Mouse (Mus musculus) liver, postnatal 0 days (tissue): ENCODE results near the gene Stam. TPM values are rescaled to one million over a fixed set of nuclear protein-coding genes. Genes with fewer than 3 reads are reported as not detected.

ENCODE experiments used
- ATAC-seq: fragments of 200-750 bp; cut with Nextera tagmentation; 2 replicates; pipeline ENCODE4 v1.8.0; 2017; ENCODE audit warnings: mild to moderate bottlenecking, moderate library complexity
- DNase-seq: peaks from one replicate; pipeline ENCODE4 v3.0.0-alpha.2; 2016
- H3K27ac ChIP-seq: fragments of 300-500 bp; sonication (generic); 2 replicates; pipeline ENCODE4 v1.5.1; 2014; ENCODE audit warnings: antibody characterized with exemption, moderate library complexity, mild to moderate bottlenecking, low read depth
- H3K27me3 ChIP-seq: fragments of 300-500 bp; sonication (generic); 2 replicates; pipeline ENCODE4 v1.6.1; 2014; ENCODE audit warnings: low read length, control low read depth, mixed read lengths; ENCODE audit not compliant: insufficient read depth
- H3K36me3 ChIP-seq: fragments of 300-500 bp; sonication (generic); replicated peaks from 2 replicates; pipeline ENCODE4 v1.6.1; 2014; ENCODE audit warnings: mild to moderate bottlenecking, control low read depth, low read length, moderate library complexity, mixed read lengths; ENCODE audit not compliant: insufficient read depth
- H3K4me1 ChIP-seq: fragments of 300-500 bp; sonication (generic); 2 replicates; pipeline ENCODE4 v1.6.1; 2014; ENCODE audit warnings: antibody characterized with exemption, mild to moderate bottlenecking, control low read depth; ENCODE audit not compliant: insufficient read depth
- H3K4me2 ChIP-seq: fragments of 300-500 bp; sonication (generic); 2 replicates; pipeline ENCODE4 v1.6.1; 2014; ENCODE audit warnings: low read depth, mild to moderate bottlenecking, low read length, moderate library complexity, mixed read lengths
- H3K4me3 ChIP-seq: fragments of 300-500 bp; sonication (generic); 2 replicates; pipeline ENCODE4 v1.5.1; 2014; ENCODE audit warnings: low read depth, low read length
- H3K9ac ChIP-seq: fragments of 300-500 bp; sonication (generic); replicated peaks from 2 replicates; pipeline ENCODE4 v1.6.1; 2014; ENCODE audit warnings: mild to moderate bottlenecking, moderate library complexity
- H3K9me3 ChIP-seq: fragments of 300-500 bp; sonication (generic); 2 replicates; pipeline ENCODE4 v1.6.1; 2016; ENCODE audit warnings: mild to moderate bottlenecking, control low read depth, low read length, mixed read lengths
- CTCF ChIP-seq: sonication (generic); IDR thresholded peaks from 2 replicates; pipeline ENCODE4 v1.5.1; 2016; ENCODE audit warnings: antibody characterized with exemption, low read depth
- EP300 ChIP-seq: IDR thresholded peaks from 2 replicates; pipeline ENCODE4 v1.6.1; 2016; ENCODE audit warnings: antibody characterized with exemption, low read depth, mild to moderate bottlenecking
- WGBS: fragments of 180-500 bp; shearing (Covaris S2); extraction: QIAGEN DNeasy Blood & Tissue Kit; methylation state at CpG from one replicate; pipeline ENCODE4 v1.1.7; 2014; ENCODE audit not compliant: insufficient replicate concordance; 5-methylcytosine and 5-hydroxymethylcytosine counted together
- polyA plus RNA-seq: library from polyadenylated mRNA; unstranded; fragments of >200 nt; fragmentation: Nextera tagmentation; extraction: Ambion mirVana; gene quantifications from 2 replicates; pipeline ENCODE4 v1.2.1, GENCODE M21; 2015

Stam gene
- polyA plus RNA-seq, 1 experiment from 2014 or later = 15.6 TPM

GRCm38 (mm10) chr2:14159047-14159446 is 85.1 kb downstream of the Stam start:
- H3K9ac ChIP-seq = no peak overlapping the region
- TF ChIP-seq EP300 = no peak
- no peak for TF ChIP-seq CTCF
- H3K4me1 ChIP-seq = no peaks in the 10 kb centered on the region
- DNase-seq (no peak), ATAC-seq (no peak)
- no peaks in the 10 kb centered on the region for H3K9me3 ChIP-seq
- 75% methylated on average over 3 of the region's 3 CpGs for WGBS
- no peak overlapping the region for H3K4me3 ChIP-seq
- no peaks in the 10 kb centered on the region for H3K27me3 ChIP-seq
- no peaks in the 10 kb centered on the region for H3K36me3 ChIP-seq
- H3K27ac ChIP-seq = no peak overlapping the region
- H3K4me2 ChIP-seq = no peak overlapping the region

GRCm38 (mm10) chr2:14159756-14160155 is 85.9 kb downstream of the Stam start:
- no peak for ATAC-seq
- 78% methylated on average over 2 of the region's 2 CpGs for WGBS
- Histone ChIP-seq H3K4me1 (no peaks in the 10 kb centered on the region), H3K4me2 (no peak overlapping the region), H3K4me3 (no peak overlapping the region), H3K9ac (no peak overlapping the region), H3K9me3 (no peaks in the 10 kb centered on the region), H3K36me3 (no peaks in the 10 kb centered on the region), H3K27me3 (no peaks in the 10 kb centered on the region), H3K27ac (no peak overlapping the region)
- no peak for DNase-seq
- TF ChIP-seq CTCF = peak; percentile 28; the same call in 1 of the 2 replicates
- TF ChIP-seq EP300 = no peak

- ATAC-seq = 0 out of 2 replicates have a peak, but pooled peaks have one; percentile 29
- H3K36me3 ChIP-seq = no peaks in the 10 kb centered on the region
- no peaks in the 10 kb centered on the region for H3K27me3 ChIP-seq
- 0 out of 2 replicates have a peak, but pooled peaks cover 2% of the 10 kb centered on the region for H3K4me1 ChIP-seq
- no peak overlapping the region for H3K4me3 ChIP-seq
- no peak overlapping the region for H3K4me2 ChIP-seq
- peak; percentile 74 for TF ChIP-seq EP300
- TF ChIP-seq CTCF = no peak
- H3K27ac ChIP-seq = peak overlapping the region; percentile 71
- WGBS = 35% methylated on average over 5 of the region's 5 CpGs
- H3K9me3 ChIP-seq = no peaks in the 10 kb centered on the region
- H3K9ac ChIP-seq = no peak overlapping the region
- no peak for DNase-seq
Measured at GRCm38 (mm10) chr2:14164459-14165030, 90.6 kb downstream of the Stam start.

- no peaks in the 10 kb centered on the region for H3K36me3 ChIP-seq
- no peaks in the 10 kb centered on the region for H3K9me3 ChIP-seq
- peak overlapping the region; percentile 71 for H3K27ac ChIP-seq
- TF ChIP-seq EP300 = no peak
- H3K27me3 ChIP-seq = no peaks in the 10 kb centered on the region
- 0 out of 2 replicates have a peak, but pooled peaks cover 2% of the 10 kb centered on the region for H3K4me1 ChIP-seq
- H3K9ac ChIP-seq = no peak overlapping the region
- no peak overlapping the region for H3K4me2 ChIP-seq
- peak; percentile 18 for ATAC-seq
- no peak for DNase-seq
- no peak overlapping the region for H3K4me3 ChIP-seq
- 50% methylated on average over 2 of the region's 2 CpGs for WGBS
Measured at GRCm38 (mm10) chr2:14165066-14165465, 91.2 kb downstream of the Stam start.

- H3K27ac ChIP-seq = peak overlapping the region; percentile 71
- 42% methylated on average over 3 of the region's 3 CpGs for WGBS
- peak; percentile 78 for ATAC-seq
- peak; percentile 22 for DNase-seq
- H3K9me3 ChIP-seq = no peaks in the 10 kb centered on the region
- peak; percentile 40; the same call in 1 of the 2 replicates for TF ChIP-seq EP300
- TF ChIP-seq CTCF = no peak
- H3K4me2 ChIP-seq = no peak overlapping the region
- no peaks in the 10 kb centered on the region for H3K27me3 ChIP-seq
- H3K9ac ChIP-seq = no peak overlapping the region
- H3K36me3 ChIP-seq = no peaks in the 10 kb centered on the region
- 0 out of 2 replicates have a peak, but pooled peaks cover 2% of the 10 kb centered on the region for H3K4me1 ChIP-seq
- H3K4me3 ChIP-seq = no peak overlapping the region
Measured at GRCm38 (mm10) chr2:14165618-14166344, 91.9 kb downstream of the Stam start.

- Histone ChIP-seq H3K9me3 (no peaks in the 10 kb centered on the region), H3K36me3 (no peaks in the 10 kb centered on the region), H3K4me1 (0 out of 2 replicates have a peak, but pooled peaks cover 2% of the 10 kb centered on the region), H3K9ac (no peak overlapping the region), H3K4me2 (no peak overlapping the region), H3K27me3 (no peaks in the 10 kb centered on the region), H3K4me3 (no peak overlapping the region), H3K27ac (no peak overlapping the region)
- DNase-seq = no peak
- ATAC-seq = no peak
- TF ChIP-seq EP300 (no peak), CTCF (no peak)
Measured at GRCm38 (mm10) chr2:14167721-14168120, 93.8 kb downstream of the Stam start.
